In the genomic region with DNA sequence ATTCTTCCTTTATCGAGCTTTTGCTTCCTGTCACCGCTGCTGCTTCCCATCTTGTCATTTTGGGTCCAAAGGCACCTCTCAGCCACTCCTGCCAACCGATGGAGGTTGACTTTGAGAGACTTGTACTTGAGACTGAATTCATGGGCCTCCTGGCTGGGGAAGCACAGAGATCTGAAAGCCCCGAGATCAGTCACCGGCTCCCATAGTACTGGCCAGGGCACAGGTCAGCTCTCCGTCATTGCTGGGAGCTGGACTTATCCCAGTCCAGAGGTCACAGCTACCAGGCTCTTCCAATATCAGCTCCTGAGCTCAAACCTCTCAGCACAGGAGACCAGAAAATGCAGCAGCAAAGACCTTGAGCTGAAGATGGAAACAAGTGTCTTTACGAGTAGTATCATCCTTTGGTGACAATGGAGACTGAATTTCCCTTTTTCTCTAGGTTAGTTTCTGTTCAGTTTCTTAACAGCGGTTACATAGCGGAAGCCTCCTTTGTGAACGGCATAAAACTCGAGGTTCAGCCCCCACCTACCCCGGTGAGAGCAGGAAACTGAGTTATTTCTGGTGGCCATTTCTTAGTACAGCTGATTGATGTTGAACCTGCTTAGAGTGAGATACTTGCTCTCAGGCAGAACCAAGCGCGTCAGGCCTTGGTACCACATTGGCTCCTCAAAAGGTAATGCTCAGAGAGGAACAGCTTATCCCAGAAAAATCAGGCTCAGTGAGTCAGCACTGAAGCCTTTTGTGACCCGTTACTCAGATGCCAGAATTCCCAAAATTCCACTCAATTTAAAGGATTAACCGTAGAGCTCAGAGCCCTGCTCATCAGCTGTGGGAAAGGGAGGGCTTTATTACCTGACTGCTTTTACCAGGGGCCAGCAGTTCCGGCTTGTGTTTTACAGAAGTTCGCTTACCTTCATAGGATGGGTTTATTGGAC, we compare ENCODE assay signal across 8 mouse cellular contexts. TPM values are rescaled to one million over a fixed set of nuclear protein-coding genes. Genes with fewer than 3 reads are reported as not detected.
DNase-seq lines count a peak whose midpoint lies in the region; ATAC-seq and TF ChIP-seq lines count a peak whose summit lies in the region.
"Had no signal": no experiment of that assay in that cellular context is flagged by ENCODE, and none has a peak within 500 bp of the region (broad histone marks: within the 10 kb centered on the region; RNA-seq: fewer than 3 reads in every experiment).

No protein-coding gene starts in this region.

- peak overlapping the region; percentile 33 for H3K4me3 ChIP-seq in liver, adult 2 months (ENCODE audit: insufficient read depth, low read depth, low read length)

- peak overlapping the region; percentile 95 for H3K27ac ChIP-seq in liver, adult 2 months (replicated peaks; ENCODE audit: insufficient read depth, low read depth, low read length)

- peaks cover 43% of the 10 kb centered on the region; the same call in 1 of the 2 replicates for H3K79me2 ChIP-seq in liver, adult 2 months (ENCODE audit: control insufficient read depth, insufficient read depth, low read length)

- no peaks in the 10 kb centered on the region for H3K36me3 ChIP-seq in liver, adult 2 months (ENCODE audit: control insufficient read depth, insufficient read depth, low read length)

- no peak for TF ChIP-seq POLR2A in liver, adult 2 months (IDR thresholded peaks at IDR 0.05; ENCODE audit: extremely low read depth, insufficient read depth, low read length)

- WGBS in liver, adult 2 months: 27% methylated on average over 18 of the region's 18 CpGs

- peak overlapping the region; percentile 64 for H3K9ac ChIP-seq in liver, adult 2 months (ENCODE audit: low read depth, low read length)

- DNase-seq in CD4-positive, CD25-positive, alpha-beta regulatory T cell, adult 2 months (ENCODE audit: low read depth, low spot score): peak; percentile 89
- peak; percentile 89 for DNase-seq in T-cell, adult 2 months (ENCODE audit: low spot score)
- peak; percentile 92 for DNase-seq in liver, adult 2 months (ENCODE audit: extremely low read depth, low read depth, low spot score)
- peak; percentile 88 to 89 for DNase-seq in spleen, postnatal 36 days (ENCODE audit: low spot score in 2 of 2)
- DNase-seq in kidney, postnatal 14 days: no peak
- DNase-seq in embryo, embryonic 9.5 days (ENCODE audit: extremely low spot score): no peak
- DNase-seq: gastrocnemius, postnatal 25 days had no signal

- ATAC-seq in erythroid progenitor cell, adult 5-6 weeks (replicated peaks; ENCODE audit: low FRiP score, poor library complexity, severe bottlenecking): no peak

- peaks cover 43% of the 10 kb centered on the region for H3K4me1 ChIP-seq in liver, adult 2 months (ENCODE audit: control insufficient read depth, insufficient read depth, low read length)

- TF ChIP-seq CTCF in liver, adult 2 months (IDR thresholded peaks at IDR 0.05; ENCODE audit: low read depth, low read length): no peak

- no peaks in the 10 kb centered on the region for H3K27me3 ChIP-seq in liver, adult 2 months (ENCODE audit: control insufficient read depth, insufficient read depth, low read length)

RNA-seq across cellular contexts. Expression of a gene that starts 59.0 kb away (rescaled TPM):
- 20.1 and 22.4 TPM in 2 replicates for total RNA-seq in liver, adult 2 months (2014; rRNA removed)
- 3.4 and 4.8 TPM in 2 replicates for polyA plus RNA-seq in liver, adult 2 months (2012; rRNA removed)
- 21.0 and 28.1 TPM in 2 replicates for total RNA-seq in erythroid progenitor cell, adult 5-6 weeks (2015; ENCODE audit: low replicate concordance)
- total RNA-seq in erythroid progenitor cell, adult 5-6 weeks (2017; ENCODE audit: low replicate concordance): 17.1 and 22.1 TPM in 2 replicates

Comparison
In these comparisons a context has a peak if more than half of its experiments do, and no peak if none do; other contexts are left out.
1. DNase-seq: peak in CD4-positive, CD25-positive, alpha-beta regulatory T cell, adult 2 months (single experiment), T-cell, adult 2 months (single experiment), liver, adult 2 months (single experiment) and spleen, postnatal 36 days (2 of 2); none in kidney, postnatal 14 days (single experiment) and embryo, embryonic 9.5 days (single experiment).